Mouse (Mus musculus) hindbrain, embryonic 14.5 days (tissue): Measurements from ENCODE around the gene Hist1h2ab. TPM values are rescaled to one million over a fixed set of nuclear protein-coding genes. Genes with fewer than 3 reads are reported as not detected.
"Not testable (repeated sequence)": the region's sequence is repeated elsewhere in the genome, so short reads cannot be mapped to it uniquely, and the experiment has no call there.

Experiments
- ATAC-seq: fragments of 200-750 bp; cut with Nextera tagmentation; 2 replicates; pipeline ENCODE4 v1.8.0; 2017; ENCODE audit warnings: moderate number of reproducible peaks, mild to moderate bottlenecking, moderate TSS enrichment, moderate library complexity; ENCODE audit not compliant: low FRiP score
- DNase-seq: peaks from one replicate; pipeline ENCODE4 v3.0.0-alpha.2; 2015; ENCODE audit warnings: low spot score
- H3K27ac ChIP-seq: fragments of 300-500 bp; sonication (generic); 2 replicates; pipeline ENCODE4 v1.5.1; 2014; ENCODE audit warnings: mild to moderate bottlenecking, moderate library complexity
- H3K27me3 ChIP-seq: fragments of 300-500 bp; sonication (generic); 2 replicates; pipeline ENCODE4 v1.6.1; 2014; ENCODE audit warnings: mild to moderate bottlenecking, low read length, mixed read lengths; ENCODE audit not compliant: control insufficient read depth, insufficient read depth
- H3K36me3 ChIP-seq: fragments of 300-500 bp; sonication (generic); replicated peaks from 2 replicates; pipeline ENCODE4 v1.6.1; 2014; ENCODE audit not compliant: control insufficient read depth, insufficient read depth
- H3K4me1 ChIP-seq: fragments of 300-500 bp; sonication (generic); replicated peaks from 2 replicates; pipeline ENCODE4 v1.6.1; 2014; ENCODE audit warnings: antibody characterized with exemption, low read length, mixed read lengths; ENCODE audit not compliant: control insufficient read depth, insufficient read depth
- H3K4me2 ChIP-seq: fragments of 300-500 bp; sonication (generic); replicated peaks from 2 replicates; pipeline ENCODE4 v1.6.1; 2014; ENCODE audit warnings: mild to moderate bottlenecking, moderate library complexity
- H3K4me3 ChIP-seq: fragments of 300-500 bp; sonication (generic); replicated peaks from 2 replicates; pipeline ENCODE4 v1.5.1; 2014; ENCODE audit warnings: mild to moderate bottlenecking, low read length
- H3K9ac ChIP-seq: fragments of 300-500 bp; sonication (generic); 2 replicates; pipeline ENCODE4 v1.6.1; 2014
- H3K9me3 ChIP-seq: fragments of 300-500 bp; sonication (generic); 2 replicates; pipeline ENCODE4 v1.6.1; 2016; ENCODE audit warnings: low read length; ENCODE audit not compliant: control insufficient read depth
- WGBS: fragments of 180-500 bp; shearing (Covaris S2); extraction: QIAGEN DNeasy Blood & Tissue Kit; methylation state at CpG from one replicate; pipeline ENCODE4 v1.1.7; 2014; 5-methylcytosine and 5-hydroxymethylcytosine counted together
- polyA plus RNA-seq: library from polyadenylated mRNA; unstranded; fragments of >200 nt; fragmentation: Nextera tagmentation; extraction: Ambion mirVana; gene quantifications from 2 replicates; pipeline ENCODE4 v1.2.1, GENCODE M21; 2014

Gene Hist1h2ab
- polyA plus RNA-seq: 6.7 and 9.8 TPM in 2 replicates

DNA sequence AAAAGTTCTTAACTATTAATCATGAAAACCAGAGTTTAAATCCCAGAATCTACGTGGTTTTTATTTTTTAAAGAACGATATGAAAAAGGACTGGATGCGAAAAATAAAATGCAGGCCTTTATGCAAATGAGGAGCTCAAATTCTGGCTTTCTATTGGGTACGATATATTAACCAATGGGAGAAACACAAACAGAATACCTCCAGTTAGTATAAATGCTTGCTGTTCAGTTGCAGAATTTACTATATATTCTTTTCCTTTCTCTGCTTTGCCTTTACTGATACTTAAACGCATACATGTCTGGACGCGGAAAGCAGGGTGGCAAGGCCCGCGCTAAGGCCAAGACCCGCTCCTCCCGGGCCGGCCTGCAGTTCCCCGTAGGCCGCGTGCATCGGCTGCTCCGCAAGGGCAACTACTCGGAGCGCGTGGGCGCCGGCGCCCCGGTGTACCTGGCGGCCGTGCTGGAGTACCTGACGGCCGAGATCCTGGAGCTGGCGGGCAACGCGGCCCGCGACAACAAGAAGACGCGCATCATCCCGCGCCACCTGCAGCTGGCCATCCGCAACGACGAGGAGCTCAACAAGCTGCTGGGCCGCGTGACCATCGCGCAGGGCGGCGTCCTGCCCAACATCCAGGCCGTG, at the start of gene Hist1h2ab:
Gene Hist1h2ab, plus strand, starts transcription at position 288 of the 639 bp plus-strand sequence.
- Histone ChIP-seq H3K9ac (peak within 1 kb of the TSS; percentile 60), H3K4me3 (peak within 1 kb of the TSS; percentile 40), H3K27ac (peak within 1 kb of the TSS; percentile 93), H3K4me2 (peak within 1 kb of the TSS; percentile 70), H3K4me1 (peaks cover 11% of the 10 kb centered on the region)
- not testable (repeated sequence) for H3K27me3 ChIP-seq, H3K36me3 ChIP-seq, H3K9me3 ChIP-seq
- peak; percentile 78 for DNase-seq
- 1% methylated on average over 25 of the region's 47 CpGs for whole genome bisulfite sequencing
- peak; percentile 66 for ATAC-seq

DNA sequence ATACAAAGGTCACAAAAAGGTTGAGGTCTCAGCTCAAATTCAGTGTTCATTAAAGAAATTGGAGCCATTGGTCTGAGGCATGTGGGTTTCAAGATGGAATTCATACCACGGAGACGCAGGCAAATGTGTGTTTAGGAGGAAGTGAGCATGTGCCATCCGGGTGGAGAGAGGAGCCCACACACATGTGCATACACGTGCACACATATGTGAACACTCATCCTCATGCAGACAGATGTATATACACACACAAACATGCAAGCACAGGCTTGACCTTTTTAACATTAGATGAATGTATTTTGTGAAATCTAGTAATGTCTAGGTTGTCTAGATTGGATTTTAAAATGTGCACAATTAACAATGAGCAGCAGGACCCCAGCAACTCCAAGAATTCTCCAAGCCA, 48.7 kb upstream of the Hist1h2ab start:
- Histone ChIP-seq H3K36me3 (no peaks in the 10 kb centered on the region), H3K27me3 (no peaks in the 10 kb centered on the region), H3K4me2 (no peak overlapping the region), H3K9me3 (no peaks in the 10 kb centered on the region), H3K4me1 (no peaks in the 10 kb centered on the region; the same call in 1 of the 2 replicates), H3K9ac (no peak overlapping the region), H3K4me3 (no peak overlapping the region), H3K27ac (no peak overlapping the region)
- ATAC-seq (no peak), DNase-seq (no peak)
- 83% methylated on average over 4 of the region's 4 CpGs for WGBS

- H3K36me3 ChIP-seq, H3K4me3 ChIP-seq, H3K27me3 ChIP-seq, DNase-seq, H3K4me1 ChIP-seq, H3K9ac ChIP-seq, H3K27ac ChIP-seq, ATAC-seq, H3K9me3 ChIP-seq, H3K4me2 ChIP-seq: not testable (repeated sequence)
- WGBS: 84% methylated on average over 2 of the region's 2 CpGs
These were observed 48.1 kb upstream of the Hist1h2ab start for GRCm38 (mm10) chr13:23702801-23703200.

DNA sequence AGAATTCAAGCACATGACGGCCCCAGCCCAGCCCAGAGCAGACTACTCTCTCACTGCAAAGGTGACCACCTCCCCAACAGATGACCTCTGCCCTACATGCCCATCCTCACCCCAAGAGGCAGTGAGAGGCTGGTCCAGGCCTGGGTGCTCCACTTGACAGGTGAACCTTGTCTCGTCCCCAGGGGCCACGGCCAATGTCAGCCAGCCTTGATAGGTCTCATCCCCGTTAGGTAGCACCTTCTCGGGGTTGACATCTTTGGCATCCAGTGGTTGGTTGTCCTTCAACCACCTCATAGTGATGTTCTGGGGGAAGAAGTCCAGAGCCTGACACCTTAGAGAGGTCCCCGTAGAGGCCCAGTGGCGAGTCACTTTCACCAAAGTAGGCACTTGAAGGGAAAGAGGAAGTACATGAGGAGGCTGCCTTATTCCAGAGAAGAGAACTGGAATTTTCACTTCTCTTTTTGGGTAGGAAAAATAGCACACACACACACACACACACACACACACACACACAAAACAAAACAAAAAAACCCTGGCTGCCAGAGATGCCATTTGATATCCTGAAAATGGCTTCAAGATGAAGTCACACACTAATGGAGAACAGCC, 45.1 kb upstream of the Hist1h2ab start:
- peaks cover 9% of the 10 kb centered on the region; the same call in 1 of the 2 replicates for H3K4me1 ChIP-seq
- H3K27ac ChIP-seq: no peak overlapping the region
- no peak overlapping the region for H3K4me2 ChIP-seq
- no peaks in the 10 kb centered on the region for H3K27me3 ChIP-seq
- no peak overlapping the region for H3K4me3 ChIP-seq
- no peaks in the 10 kb centered on the region for H3K9me3 ChIP-seq
- no peak overlapping the region for H3K9ac ChIP-seq
- no peaks in the 10 kb centered on the region for H3K36me3 ChIP-seq
- no peak for DNase-seq
- WGBS: 93% methylated on average over 7 of the region's 7 CpGs
- ATAC-seq: no peak

DNA sequence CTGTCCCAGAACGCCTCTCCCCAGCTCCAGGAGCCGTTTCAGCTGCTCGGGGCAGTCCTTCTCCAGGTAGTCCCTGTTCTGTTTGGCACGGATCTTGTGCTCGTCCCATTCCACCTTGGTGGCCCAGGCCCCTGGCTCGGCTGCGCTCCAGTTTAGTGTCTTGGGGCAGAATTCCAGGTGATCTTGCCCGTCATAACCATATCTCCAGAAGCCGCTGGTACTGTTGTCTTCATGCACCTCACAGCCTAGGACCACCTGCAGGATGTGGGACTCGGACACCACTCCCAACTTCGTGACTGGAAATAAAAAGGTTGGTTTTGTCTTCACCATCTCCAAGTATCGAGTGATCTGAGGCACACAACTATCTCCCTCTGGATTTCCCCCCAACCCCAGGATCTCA, 44.2 kb upstream of the Hist1h2ab start:
- Histone ChIP-seq H3K27me3 (no peaks in the 10 kb centered on the region), H3K4me1 (peaks cover 9% of the 10 kb centered on the region; the same call in 1 of the 2 replicates), H3K4me2 (no peak overlapping the region), H3K4me3 (no peak overlapping the region), H3K27ac (no peak overlapping the region), H3K9me3 (no peaks in the 10 kb centered on the region), H3K36me3 (no peaks in the 10 kb centered on the region), H3K9ac (no peak overlapping the region)
- ATAC-seq: no peak
- no peak for DNase-seq
- 93% methylated on average over 12 of the region's 12 CpGs for WGBS

DNA sequence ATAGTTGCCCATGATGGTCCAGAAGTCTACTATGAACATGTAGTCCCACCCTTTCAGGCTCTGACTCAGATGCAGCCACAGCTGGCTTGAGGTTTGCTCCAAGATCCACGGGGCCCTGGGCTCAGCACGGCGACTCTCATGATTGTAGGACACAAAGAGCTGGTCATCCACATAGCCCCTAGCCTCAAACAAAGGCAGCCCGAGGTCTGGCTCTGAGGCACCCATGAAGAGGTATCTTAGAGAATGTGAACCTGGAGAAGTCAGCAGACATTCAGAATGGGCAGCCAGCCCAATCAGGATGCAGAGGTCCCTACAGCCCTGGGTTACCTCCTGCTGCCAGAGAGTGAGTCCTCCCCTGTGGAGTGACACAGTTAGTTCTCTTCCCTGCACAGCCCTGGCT, 42.9 kb upstream of the Hist1h2ab start:
- 80% methylated on average over 4 of the region's 4 CpGs for WGBS
- DNase-seq (no peak), ATAC-seq (no peak)
- Histone ChIP-seq H3K4me1 (peaks cover 9% of the 10 kb centered on the region; the same call in 1 of the 2 replicates), H3K27me3 (no peaks in the 10 kb centered on the region), H3K9ac (no peak overlapping the region), H3K4me3 (no peak overlapping the region), H3K27ac (no peak overlapping the region), H3K9me3 (no peaks in the 10 kb centered on the region), H3K4me2 (no peak overlapping the region), H3K36me3 (no peaks in the 10 kb centered on the region)

DNA sequence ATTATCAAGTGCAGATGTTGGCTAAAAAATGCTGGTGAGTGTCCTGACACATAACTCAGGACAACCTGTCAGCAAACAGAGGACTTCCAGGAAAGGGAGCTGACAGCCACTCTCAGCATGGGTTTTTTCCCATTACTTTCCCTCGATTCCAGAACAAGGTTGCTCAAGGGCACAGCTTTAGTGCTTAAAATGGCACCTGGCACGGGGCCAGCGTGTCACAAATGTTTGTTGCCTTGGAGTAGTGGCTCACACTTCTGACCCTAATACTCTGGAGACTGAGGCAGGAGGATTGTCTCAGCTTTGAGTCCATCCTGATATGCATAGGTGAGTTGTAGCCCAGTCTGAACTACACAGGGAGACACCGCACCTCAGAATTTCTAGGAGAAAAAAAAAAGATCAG, 42.3 kb upstream of the Hist1h2ab start:
- ATAC-seq: no peak
- WGBS: 84% methylated on average over 4 of the region's 4 CpGs
- H3K4me2 ChIP-seq: no peak overlapping the region
- no peaks in the 10 kb centered on the region for H3K36me3 ChIP-seq
- H3K4me3 ChIP-seq: no peak overlapping the region
- H3K9ac ChIP-seq: no peak overlapping the region
- peaks cover 9% of the 10 kb centered on the region; the same call in 1 of the 2 replicates for H3K4me1 ChIP-seq
- no peaks in the 10 kb centered on the region for H3K27me3 ChIP-seq
- no peak for DNase-seq
- H3K27ac ChIP-seq: no peak overlapping the region
- H3K9me3 ChIP-seq: no peaks in the 10 kb centered on the region

DNA sequence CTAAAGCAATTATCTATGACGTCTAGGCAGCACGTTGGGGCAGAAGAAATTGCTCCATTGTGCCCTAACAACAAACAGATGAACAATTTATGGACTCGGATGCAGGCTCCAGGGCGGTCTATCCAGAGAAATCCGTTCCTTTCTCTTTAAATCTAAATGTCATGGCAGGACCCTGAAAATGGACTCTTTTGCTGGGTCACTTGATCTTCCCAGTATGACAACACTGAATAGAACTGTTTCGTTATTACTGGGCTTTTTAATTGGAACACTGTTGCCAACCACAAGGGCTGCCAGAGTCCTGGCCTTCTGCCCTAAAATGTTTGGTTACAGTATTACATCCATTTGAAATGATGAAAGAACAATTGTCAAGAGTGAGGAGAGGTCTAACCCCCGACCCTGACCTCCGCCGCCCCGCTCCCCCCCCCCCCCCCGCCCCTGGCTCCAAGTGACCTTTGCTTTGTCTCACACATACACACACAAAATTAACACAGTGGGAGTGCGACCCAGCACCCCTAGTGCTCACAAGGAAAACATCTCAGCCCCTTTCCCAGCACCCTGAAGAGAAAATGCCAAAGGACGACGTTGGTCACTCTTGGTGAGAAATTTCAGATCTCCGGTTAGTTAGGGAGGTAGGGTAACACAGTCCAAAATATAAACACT, 41.1 kb upstream of the Hist1h2ab start:
- H3K9ac ChIP-seq: peak overlapping the region; percentile 55
- H3K9me3 ChIP-seq: no peaks in the 10 kb centered on the region
- ATAC-seq (no peak), DNase-seq (no peak)
- no peaks in the 10 kb centered on the region for H3K36me3 ChIP-seq
- no peaks in the 10 kb centered on the region for H3K27me3 ChIP-seq
- WGBS: 16% methylated on average over 15 of the region's 15 CpGs
- peaks cover 9% of the 10 kb centered on the region; the same call in 1 of the 2 replicates for H3K4me1 ChIP-seq
- peak overlapping the region; percentile 30 for H3K4me3 ChIP-seq
- H3K4me2 ChIP-seq: peak overlapping the region; percentile 65
- no peak overlapping the region for H3K27ac ChIP-seq

DNA sequence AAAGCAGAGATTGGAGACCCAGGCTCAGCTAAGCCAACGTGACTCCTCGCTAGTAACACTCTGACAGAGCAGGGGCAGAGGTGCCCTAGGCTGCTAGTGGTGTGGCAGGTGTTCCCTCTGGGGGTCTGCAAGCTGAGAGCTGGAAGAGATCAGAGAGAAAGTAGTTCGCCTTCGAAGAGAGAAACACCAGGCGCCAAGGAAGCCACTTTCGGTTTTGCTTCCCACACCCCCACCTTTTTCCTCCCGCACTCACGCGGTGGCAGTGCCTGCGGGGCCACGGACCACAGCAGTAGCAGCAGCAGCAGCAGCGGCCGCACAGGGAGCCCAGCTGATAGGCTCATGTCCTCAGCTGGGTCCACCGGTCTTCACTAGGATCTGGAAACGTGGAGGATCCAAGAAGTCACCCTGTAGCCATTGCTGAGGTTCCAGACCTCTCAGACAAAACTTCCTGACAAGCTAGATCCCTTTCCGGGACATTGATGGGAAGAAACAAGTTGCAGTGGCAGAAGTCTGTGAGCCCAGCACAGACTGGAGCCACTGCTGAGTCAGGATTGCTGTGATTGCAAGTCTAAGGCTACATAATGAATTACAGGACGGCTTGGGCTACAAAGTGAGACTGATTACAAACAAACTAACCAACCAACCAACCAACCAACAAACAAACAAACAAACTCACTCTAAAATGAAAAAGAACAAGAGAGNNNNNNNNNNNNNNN, 40.4 kb upstream of the Hist1h2ab start, which contains the start of gene Hfe:
Gene Hfe, minus strand, starts transcription at position 481 of the 716 bp plus-strand sequence.
- 0 out of 2 replicates have a peak, but pooled peaks have one; percentile 59 for ATAC-seq
- WGBS: 5% methylated on average over 17 of the region's 17 CpGs
- Histone ChIP-seq H3K4me2 (peak within 1 kb of the TSS; percentile 65), H3K9ac (peak within 1 kb of the TSS; percentile 55), H3K36me3 (no peaks in the 10 kb centered on the region), H3K27ac (0 out of 2 replicates have a peak within 1 kb of the TSS, but pooled peaks have one; percentile 29), H3K4me1 (peaks cover 9% of the 10 kb centered on the region; the same call in 1 of the 2 replicates), H3K9me3 (no peaks in the 10 kb centered on the region), H3K27me3 (no peaks in the 10 kb centered on the region), H3K4me3 (peak within 1 kb of the TSS; percentile 30)
- peak; percentile 38 for DNase-seq
